Mouse (Mus musculus) left cerebral cortex, adult 6 months (tissue): ENCODE measurements around the gene Btnl2. TPM values are rescaled to one million over a fixed set of nuclear protein-coding genes. Genes with fewer than 3 reads are reported as not detected.

Experiments used
- long read RNA-seq, 2 experiments: library from polyadenylated mRNA; unstranded; transcript quantifications; one replicate each; pipeline ENCODE4 v2.0.0; 2019 to 2020
- polyA plus RNA-seq: library from polyadenylated mRNA; unstranded; fragments of <200 nt; fragmentation: Nextera tagmentation; gene quantifications from 2 replicates; pipeline ENCODE4 v1.2.3, GENCODE M21; 2021

Gene Btnl2
- not detected in 2 replicates for polyA plus RNA-seq
- long read RNA-seq, experiment 1, result 0 reads
- long read RNA-seq, experiment 2, result 0 reads

DNA sequence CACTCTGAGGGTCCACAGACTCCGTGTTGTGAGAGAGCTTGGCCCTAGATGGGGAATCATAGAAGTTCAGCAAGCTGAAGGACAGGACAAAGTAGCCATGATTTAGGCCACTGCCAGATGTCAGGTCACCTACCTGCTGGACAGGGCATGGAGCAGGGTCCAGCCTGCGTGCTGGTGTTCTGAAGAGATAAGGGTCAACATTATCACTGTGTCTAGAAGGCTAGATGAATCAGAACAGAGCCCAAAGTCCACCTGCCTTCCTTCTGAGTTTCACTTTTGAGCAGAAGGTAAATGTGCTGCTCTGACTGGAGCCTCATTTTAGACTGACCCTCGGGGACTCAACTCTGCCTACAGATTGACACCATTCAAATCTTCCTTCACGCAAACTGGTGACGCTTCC is at the start of gene Btnl2:
Gene Btnl2, plus strand, starts transcription at position 284 of the 400 bp plus-strand sequence.

DNA sequence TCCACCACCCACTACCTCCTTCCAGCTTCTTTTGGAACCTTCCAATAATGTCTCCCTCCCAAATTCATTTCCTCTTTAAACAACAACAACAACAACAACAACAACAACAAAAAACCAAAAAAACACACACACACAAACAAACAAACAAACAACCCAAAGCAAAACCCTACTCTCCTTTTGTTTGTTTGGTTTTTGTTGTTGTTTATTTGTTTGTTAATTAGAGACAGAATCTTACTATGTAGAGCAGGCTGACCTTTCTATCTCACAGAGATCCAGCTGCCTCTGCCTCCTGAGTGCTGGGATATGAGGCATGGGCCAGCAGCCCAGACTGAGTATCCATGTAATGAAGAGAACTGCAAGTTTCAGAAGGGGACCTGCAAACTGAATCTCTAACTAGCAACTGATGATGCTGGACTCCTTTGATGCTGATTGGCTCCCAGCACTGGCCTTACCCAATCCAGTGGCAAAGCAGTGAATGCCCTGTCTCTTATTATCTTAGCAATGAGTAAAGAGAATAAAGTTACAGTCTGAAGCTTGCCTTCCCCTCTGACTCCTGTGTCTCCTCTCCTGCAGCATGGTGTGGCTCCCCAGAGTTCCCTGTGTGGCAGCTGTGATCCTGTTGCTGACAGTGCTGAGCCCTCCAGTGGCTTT is 49.1 kb upstream of the Btnl2 start, which contains the start of gene H2-Eb1:
Gene H2-Eb1, plus strand, starts transcription at position 488 of the 651 bp plus-strand sequence.

DNA sequence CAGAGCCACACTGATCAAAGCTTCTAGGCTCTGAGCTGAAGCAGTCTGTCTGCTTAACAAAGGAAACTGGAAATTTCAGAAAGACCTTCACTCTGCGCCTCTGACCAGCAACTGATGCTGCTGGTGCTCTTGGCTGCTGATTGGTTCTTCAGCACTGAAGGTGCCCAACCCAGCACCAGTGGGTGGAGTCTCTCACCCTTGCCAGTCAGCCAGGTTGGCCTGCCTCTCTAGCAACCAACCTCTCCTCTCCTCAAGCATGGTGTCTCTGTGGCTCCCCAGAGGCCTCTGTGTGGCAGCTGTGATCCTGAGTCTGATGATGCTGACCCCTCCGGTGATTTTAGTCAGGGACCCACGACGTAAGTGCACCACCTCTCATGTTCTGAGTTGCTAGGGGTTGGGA is 29.2 kb upstream of the Btnl2 start, which contains the start of gene H2-Eb2:
Gene H2-Eb2, plus strand, starts transcription at position 230 of the 400 bp plus-strand sequence.

DNA sequence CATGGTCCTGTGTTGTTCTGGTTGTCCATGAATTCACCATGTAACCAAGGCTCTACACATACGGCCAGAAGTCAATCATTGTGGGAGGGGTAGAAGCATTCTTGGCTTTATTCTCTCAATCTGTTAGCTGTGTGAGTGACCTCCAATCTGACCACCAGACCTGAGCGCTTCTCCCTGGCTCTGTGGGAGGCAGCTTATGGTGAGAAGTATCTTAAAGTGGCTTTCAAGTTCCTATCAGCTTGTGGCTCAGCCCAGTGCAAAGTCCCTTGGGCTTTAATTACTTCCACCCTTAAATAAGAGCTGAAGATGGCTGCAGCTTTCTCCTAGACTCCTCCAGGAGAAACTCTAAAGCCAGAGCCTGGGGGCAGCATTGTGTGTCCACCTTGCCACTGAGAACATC is 22.2 kb downstream of the Btnl2 start, which contains the start of gene Btnl1:
Gene Btnl1, plus strand, starts transcription at position 286 of the 400 bp plus-strand sequence.

DNA sequence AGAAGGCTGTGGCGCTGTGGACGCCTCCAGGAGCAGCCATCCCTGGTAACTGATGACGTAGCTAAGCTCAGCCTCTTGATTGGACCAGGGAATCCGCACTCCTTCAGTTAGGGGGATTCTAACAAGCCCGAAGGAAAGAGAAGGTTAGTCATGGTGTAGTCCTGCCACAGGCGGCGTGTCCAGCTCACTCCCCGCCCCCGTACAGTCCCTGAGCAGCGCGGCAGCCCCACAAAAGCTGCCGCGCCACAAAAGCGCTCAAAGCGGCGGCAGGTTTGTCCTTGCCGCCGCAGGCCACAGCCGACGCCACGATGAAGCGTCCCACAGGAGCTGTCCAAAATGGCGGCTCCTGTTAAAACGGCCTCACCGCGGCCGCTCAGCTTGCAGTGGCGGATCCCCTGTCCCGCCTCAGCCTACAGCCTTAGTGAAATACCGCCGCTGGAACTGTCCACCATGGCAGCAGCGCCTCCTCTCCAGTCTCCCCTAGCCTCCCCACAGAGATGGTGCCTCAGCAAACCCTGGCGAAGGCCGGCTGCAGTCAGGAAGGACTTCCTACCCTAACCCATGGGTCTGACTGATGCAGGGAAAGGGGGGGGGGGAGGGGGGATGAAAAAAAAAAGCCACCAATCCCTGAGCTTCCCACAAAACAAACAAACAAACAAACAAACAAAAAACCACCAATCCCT is 44.2 kb downstream of the Btnl2 start, which contains the start of gene BC051142:
Gene BC051142, plus strand, starts transcription at position 110 of the 683 bp plus-strand sequence.

Other genes with a start within 250 kb of the Btnl2 start
- 32.1 and 36.6 TPM in 2 replicates for gene H2-DMa, start 235.3 kb upstream of the Btnl2 start, polyA plus RNA-seq
- gene Brd2, start 232.2 kb upstream of the Btnl2 start, polyA plus RNA-seq, result 42.2 and 74.5 TPM in 2 replicates
- gene H2-DMb2, start 211.5 kb upstream of the Btnl2 start, polyA plus RNA-seq, result 0.44 and 0.55 TPM in 2 replicates
- gene H2-DMb1, start 201.8 kb upstream of the Btnl2 start, polyA plus RNA-seq, result 4.0 and 4.2 TPM in 2 replicates
- gene Tap1, start 167.3 kb upstream of the Btnl2 start, polyA plus RNA-seq, result 2.2 and 2.8 TPM in 2 replicates
- gene Psmb9, start 167.1 kb upstream of the Btnl2 start, polyA plus RNA-seq, result 8.1 and 8.5 TPM in 2 replicates
- 21.0 and 24.6 TPM in 2 replicates for gene Psmb8, start 157.1 kb upstream of the Btnl2 start, polyA plus RNA-seq
- 5.6 and 6.8 TPM in 2 replicates for gene Tap2, start 151.3 kb upstream of the Btnl2 start, polyA plus RNA-seq
- gene H2-Ob, start 115.9 kb upstream of the Btnl2 start, polyA plus RNA-seq, result 0.55 and 1.3 TPM in 2 replicates
- gene H2-Ab1, start 97.1 kb upstream of the Btnl2 start, polyA plus RNA-seq, result 7.2 and 13.6 TPM in 2 replicates
- 3.1 and 6.3 TPM in 2 replicates for gene H2-Aa, start 67.0 kb upstream of the Btnl2 start, polyA plus RNA-seq
- 4.5 and 6.5 TPM in 2 replicates for gene H2-Eb1, start 49.0 kb upstream of the Btnl2 start, polyA plus RNA-seq
- gene H2-Eb2, start 29.2 kb upstream of the Btnl2 start, polyA plus RNA-seq, result not detected in 2 replicates
- not detected in 2 replicates for gene Btnl1, start 22.3 kb downstream of the Btnl2 start, polyA plus RNA-seq
- 0.48 and 0.95 TPM in 2 replicates for gene BC051142, start 44.0 kb downstream of the Btnl2 start, polyA plus RNA-seq
- gene Btnl4, start 122.5 kb downstream of the Btnl2 start, polyA plus RNA-seq, result not detected in 2 replicates
- gene Btnl6, start 162.5 kb downstream of the Btnl2 start, polyA plus RNA-seq, result not detected in 2 replicates
- 0.38 and 2.3 TPM in 2 replicates for gene Notch4, start 209.4 kb downstream of the Btnl2 start, polyA plus RNA-seq
- gene Gpsm3, start 235.0 kb downstream of the Btnl2 start, polyA plus RNA-seq, result 0.33 and 1.7 TPM in 2 replicates
- 1.8 and 4.5 TPM in 2 replicates for gene Pbx2, start 236.4 kb downstream of the Btnl2 start, polyA plus RNA-seq
- gene Ager, start 243.0 kb downstream of the Btnl2 start, polyA plus RNA-seq, result 0.64 and 0.85 TPM in 2 replicates
- gene Rnf5, start 248.9 kb downstream of the Btnl2 start, polyA plus RNA-seq, result 171 and 196 TPM in 2 replicates
- 68.0 and 88.2 TPM in 2 replicates for gene Agpat1, start 249.4 kb downstream of the Btnl2 start, polyA plus RNA-seq